Mouse (Mus musculus) heart, adult 2 months (tissue): ENCODE measurements around the gene Mphosph6. TPM values are rescaled to one million over a fixed set of nuclear protein-coding genes. Genes with fewer than 3 reads are reported as not detected.
A peak's percentile ranks its signal among the peaks of the same experiment; 100 is the strongest.

Experiments used
- DNase-seq, 2 experiments: peaks; one replicate each; pipeline ENCODE4 v3.0.0; 2021
- H3K27ac ChIP-seq: fragments of 200-600 bp; 2 replicates; pipeline ENCODE4 v1.8.1; 2022
- H3K27me3 ChIP-seq: fragments of 200-500 bp; 2 replicates; pipeline ENCODE4 v1.6.1; 2012; ENCODE audit warnings: mild to moderate bottlenecking, low read length, inconsistent platforms, mixed read lengths; ENCODE audit not compliant: control insufficient read depth, insufficient read depth
- H3K36me3 ChIP-seq: fragments of 200-500 bp; 2 replicates; pipeline ENCODE4 v1.6.1; 2012; ENCODE audit warnings: low read length, inconsistent platforms; ENCODE audit not compliant: control insufficient read depth, insufficient read depth
- H3K4me1 ChIP-seq: fragments of 200-500 bp; 2 replicates; pipeline ENCODE4 v1.6.1; 2011; ENCODE audit warnings: low read length; ENCODE audit not compliant: control insufficient read depth, insufficient read depth
- H3K4me3 ChIP-seq: fragments of 200-600 bp; 2 replicates; pipeline ENCODE4 v1.8.1; 2022
- H3K79me2 ChIP-seq: fragments of 200-500 bp; replicated peaks from 2 replicates; pipeline ENCODE4 v1.6.1; 2012; ENCODE audit warnings: mild to moderate bottlenecking, inconsistent platforms, low read length, moderate library complexity, mixed read lengths; ENCODE audit not compliant: control insufficient read depth, insufficient read depth
- H3K9ac ChIP-seq: fragments of 200-500 bp; 2 replicates; pipeline ENCODE4 v1.6.1; 2012; ENCODE audit warnings: low read depth, mild to moderate bottlenecking, control low read depth, inconsistent platforms, low read length, mixed read lengths
- CTCF ChIP-seq: fragments of 200-600 bp; IDR thresholded peaks from 2 replicates; pipeline ENCODE4 v1.8.1; 2022; ENCODE audit warnings: antibody characterized with exemption, mild to moderate bottlenecking, moderate library complexity
- EP300 ChIP-seq: fragments of 200-500 bp; IDR thresholded peaks from 2 replicates; pipeline ENCODE4 v1.6.1; 2011; ENCODE audit warnings: low read depth, low read length, control low read depth; ENCODE audit not compliant: insufficient read depth
- POLR2A ChIP-seq: fragments of 200-500 bp; IDR thresholded peaks from 2 replicates; pipeline ENCODE4 v1.6.1; 2011; ENCODE audit warnings: mild to moderate bottlenecking, low read depth, low read length, control low read depth; ENCODE audit not compliant: insufficient read depth
- WGBS: fragments of 180-500 bp; shearing (Covaris S2); methylation state at CpG from one replicate; pipeline ENCODE4 v1.1.7; 2018; 5-methylcytosine and 5-hydroxymethylcytosine counted together
- intact Hi-C: fragments of 180-260 bp; cut with DNase I; formaldehyde crosslinking; loops from one replicate; pipeline ENCODE4 v1.15.1; 2025
- long read RNA-seq: library from polyadenylated mRNA; stranded (forward); transcript quantifications from one replicate; pipeline ENCODE4 v2.0.0, GENCODE M21; 2021
- polyA plus RNA-seq: library from polyadenylated mRNA; depleted of rRNA; stranded (reverse); fragments of >200 nt; gene quantifications from 2 replicates; pipeline ENCODE4 v1.2.3, GENCODE M21; 2012; rRNA removed
- total RNA-seq, 2 experiments: library from RNA; stranded (reverse); gene quantifications; 2 replicates each; pipeline ENCODE4 v1.2.3; 2021

The Mphosph6 gene
- total RNA-seq (1 to 10 TPM; 8.4 to 8.9 TPM), polyA plus RNA-seq (3.9 and 7.2 TPM in 2 replicates)
- long read RNA-seq, partial matches to known transcripts: 0 of 3 reads
- long read RNA-seq, other reads (novel, unspliced or antisense): 0 of 3 reads

GRCm38 (mm10) chr8:117801443-117802298 is at the start of gene Mphosph6:
Mphosph6 (minus strand) TSS chr8:117801943.
- WGBS: under 1% methylated on average over 65 of the region's 65 CpGs

GRCm38 (mm10) chr8:117850420-117850819 is 48.7 kb upstream of the Mphosph6 start:
- no peaks in the 10 kb centered on the region for H3K4me1 ChIP-seq
- no peak overlapping the region for H3K9ac ChIP-seq
- H3K36me3 ChIP-seq: no peaks in the 10 kb centered on the region
- H3K4me3 ChIP-seq: no peak overlapping the region
- DNase-seq: no peak
- peaks cover 2% of the 10 kb centered on the region; the same call in 1 of the 2 replicates for H3K27me3 ChIP-seq
- no peak overlapping the region for H3K27ac ChIP-seq
- intact Hi-C loops: no loop called here
- H3K79me2 ChIP-seq: no peaks in the 10 kb centered on the region
- TF ChIP-seq POLR2A (no peak), EP300 (no peak), CTCF (no peak)
- 71% methylated on average over 10 of the region's 10 CpGs for WGBS

More at GRCm38 (mm10) chr8:117801443-117802298, at the start of gene Mphosph6:
- Histone ChIP-seq H3K36me3 (0 out of 2 replicates have a peak, but pooled peaks cover 2% of the 10 kb centered on the region), H3K79me2 (peaks cover 3% of the 10 kb centered on the region), H3K9ac (peak within 1 kb of the TSS; percentile 89), H3K27ac (peak within 1 kb of the TSS; percentile 86), H3K4me3 (peak within 1 kb of the TSS; percentile 65), H3K4me1 (peaks cover 1% of the 10 kb centered on the region), H3K27me3 (no peaks in the 10 kb centered on the region)
- intact Hi-C loops: loop anchor here (10.0 kb wide), 1 partner anchor 1543 kb away; the partner anchor contains the start of gene Hsbp1
- TF ChIP-seq POLR2A (peak; percentile 92), CTCF (peak; percentile 30; the same call in 1 of the 2 replicates), EP300 (0 out of 2 replicates have a peak, but pooled peaks have one; percentile 22)
- peak; percentile 96 to 97 for DNase-seq

DNA sequence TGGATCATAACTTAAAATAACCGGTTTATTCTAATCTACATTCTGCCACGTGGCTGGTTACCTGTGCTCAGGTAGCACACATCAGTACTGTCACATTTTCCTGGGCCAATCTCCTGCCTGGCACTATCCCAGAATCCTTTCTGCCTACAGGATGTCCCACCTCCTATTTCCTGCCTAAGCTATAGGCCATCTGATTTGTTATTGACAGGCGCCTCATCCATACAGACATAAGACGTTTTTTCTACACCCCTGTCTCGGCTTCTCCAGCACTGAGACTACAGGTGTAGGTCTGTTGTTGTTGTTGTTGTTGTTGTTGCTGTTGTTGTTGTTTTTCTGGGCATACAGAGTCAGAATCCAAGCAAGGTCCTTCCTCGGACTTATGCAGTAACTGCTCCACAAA is 46.1 kb upstream of the Mphosph6 start:
- TF ChIP-seq POLR2A: no peak
- TF ChIP-seq CTCF: no peak
- no peak for TF ChIP-seq EP300

DNA sequence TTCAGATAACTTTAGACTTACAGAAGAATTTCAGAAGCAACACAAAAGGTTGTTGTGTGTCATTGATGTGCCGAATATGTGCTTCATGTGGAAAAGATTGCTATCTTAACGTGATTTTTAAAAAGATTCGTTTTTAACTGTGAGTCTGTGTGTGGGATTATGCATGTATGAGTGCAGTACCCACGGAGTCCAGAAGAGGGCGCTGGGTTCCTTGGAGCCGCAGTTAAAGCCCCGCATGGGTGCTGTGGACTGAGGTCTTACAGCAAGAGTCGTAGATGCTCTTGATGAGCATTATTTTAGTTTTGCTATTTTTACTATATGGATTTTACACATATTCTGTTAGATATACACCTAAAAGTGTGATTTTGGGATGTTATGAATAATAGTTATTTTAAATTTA is 42.0 kb upstream of the Mphosph6 start:
- H3K4me1 ChIP-seq: no peaks in the 10 kb centered on the region
- no peak overlapping the region for H3K9ac ChIP-seq
- TF ChIP-seq EP300 (no peak), CTCF (peak; percentile 30)
- H3K27ac ChIP-seq: no peak overlapping the region
- DNase-seq: no peak
- no peak overlapping the region for H3K4me3 ChIP-seq
- 86% methylated on average over 8 of the region's 8 CpGs for WGBS
- no peaks in the 10 kb centered on the region for H3K27me3 ChIP-seq
- H3K79me2 ChIP-seq: no peaks in the 10 kb centered on the region
- no peaks in the 10 kb centered on the region for H3K36me3 ChIP-seq
- intact Hi-C loops: no loop called here

More for the DNA sequence above, 46.1 kb upstream of the Mphosph6 start:
- no peak overlapping the region for H3K4me3 ChIP-seq
- H3K27ac ChIP-seq: no peak overlapping the region
- 86% methylated on average over 6 of the region's 6 CpGs for WGBS
- H3K36me3 ChIP-seq: no peaks in the 10 kb centered on the region
- no peaks in the 10 kb centered on the region for H3K27me3 ChIP-seq
- no peak overlapping the region for H3K9ac ChIP-seq
- DNase-seq: no peak
- no peaks in the 10 kb centered on the region for H3K79me2 ChIP-seq
- intact Hi-C loops: no loop called here
- H3K4me1 ChIP-seq: no peaks in the 10 kb centered on the region

- 42% methylated on average over 4 of the region's 4 CpGs for WGBS
- no peaks in the 10 kb centered on the region for H3K79me2 ChIP-seq
- no peaks in the 10 kb centered on the region for H3K36me3 ChIP-seq
- H3K27me3 ChIP-seq: no peaks in the 10 kb centered on the region; the same call in 1 of the 2 replicates
- no peaks in the 10 kb centered on the region for H3K4me1 ChIP-seq
- no peak for DNase-seq
- H3K9ac ChIP-seq: no peak overlapping the region
- no peak overlapping the region for H3K27ac ChIP-seq
- no peak for TF ChIP-seq EP300
- TF ChIP-seq POLR2A: no peak
- no peak for TF ChIP-seq CTCF
- intact Hi-C loops: no loop called here
- H3K4me3 ChIP-seq: no peak overlapping the region
Measured at GRCm38 (mm10) chr8:117813524-117813923, 11.8 kb upstream of the Mphosph6 start.

DNA sequence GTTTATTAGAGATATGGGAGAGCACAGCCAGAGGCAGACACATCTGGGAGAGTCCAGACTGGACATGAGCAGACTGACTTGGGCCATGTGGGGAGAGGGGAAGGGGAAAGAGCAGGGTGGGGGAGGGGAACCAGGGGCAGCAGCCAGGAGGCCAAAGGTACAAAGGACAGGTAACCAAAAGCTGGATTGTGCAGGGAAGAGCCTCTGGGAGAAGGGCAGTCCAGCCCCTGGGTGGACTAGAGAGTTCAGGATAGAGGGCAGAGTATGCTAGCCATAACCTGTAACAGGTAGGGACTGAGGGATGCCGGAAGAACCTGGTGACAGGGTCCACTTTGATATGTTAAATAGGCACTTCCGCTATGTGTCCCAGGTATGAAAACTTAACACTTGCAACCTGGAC is 8.9 kb upstream of the Mphosph6 start:
- H3K4me1 ChIP-seq: no peaks in the 10 kb centered on the region
- peaks cover 2% of the 10 kb centered on the region; the same call in 1 of the 2 replicates for H3K27me3 ChIP-seq
- no peaks in the 10 kb centered on the region for H3K36me3 ChIP-seq
- no peak for DNase-seq
- no peak overlapping the region for H3K27ac ChIP-seq
- no peak for TF ChIP-seq CTCF
- TF ChIP-seq POLR2A: no peak
- no peak overlapping the region for H3K4me3 ChIP-seq
- no peaks in the 10 kb centered on the region for H3K79me2 ChIP-seq
- 96% methylated on average over 2 of the region's 2 CpGs for WGBS
- intact Hi-C loops: no loop called here
- H3K9ac ChIP-seq: no peak overlapping the region
